Mouse (Mus musculus): ENCODE measurements at regions not wholly inside any gene's neighbourhood (a gene's known extent, or its start where the extent isn't known, plus 50 kb on each side); places are given as distances from the start of the nearest gene placed in this dataset.

- Histone ChIP-seq H3K4me1 (ENCODE audit: insufficient read depth, low read depth, low read length) (no peaks in the 10 kb centered on the region), H3K36me3 (ENCODE audit: insufficient read depth, low read length) (no peaks in the 10 kb centered on the region), H3K27me3 (replicated peaks; ENCODE audit: insufficient read depth, low read length) (no peaks in the 10 kb centered on the region), H3K4me2 (replicated peaks; ENCODE audit: low read depth, low read length) (no peak overlapping the region), H3K9me3 (ENCODE audit: low read length) (no peaks in the 10 kb centered on the region), H3K4me3 (ENCODE audit: low read depth, low read length) (no peak overlapping the region), H3K27ac (ENCODE audit: low read length) (no peak overlapping the region), H3K9ac (replicated peaks; ENCODE audit: low read depth) (no peak overlapping the region)
- no peak for ATAC-seq
- DNase-seq (ENCODE audit: low spot score): no peak
- TF ChIP-seq EP300 (IDR thresholded peaks at IDR 0.05) (no peak), CTCF (IDR thresholded peaks at IDR 0.05) (no peak)
- WGBS: 74% methylated on average over 14 of the region's 14 CpGs
Observed at GRCm38 (mm10) chr8:90555415-90556078, 207.4 kb upstream of the Tox3 start.

- Histone ChIP-seq H3K4me1 (ENCODE audit: insufficient read depth, low read depth, low read length) (no peaks in the 10 kb centered on the region), H3K9me3 (ENCODE audit: low read length) (no peaks in the 10 kb centered on the region), H3K36me3 (ENCODE audit: insufficient read depth, low read length) (no peaks in the 10 kb centered on the region), H3K9ac (replicated peaks; ENCODE audit: low read depth) (no peak overlapping the region), H3K27me3 (replicated peaks; ENCODE audit: insufficient read depth, low read length) (no peaks in the 10 kb centered on the region), H3K27ac (ENCODE audit: low read length) (no peak overlapping the region), H3K4me3 (ENCODE audit: low read depth, low read length) (no peak overlapping the region), H3K4me2 (replicated peaks; ENCODE audit: low read depth, low read length) (no peak overlapping the region)
- 72% methylated on average over 3 of the region's 3 CpGs for WGBS
- TF ChIP-seq CTCF (IDR thresholded peaks at IDR 0.05): no peak
- no peak for TF ChIP-seq EP300 (IDR thresholded peaks at IDR 0.05)
- ATAC-seq (no peak), DNase-seq (ENCODE audit: low spot score) (no peak)
Observed at GRCm38 (mm10) chr8:90547276-90547675, 199.1 kb upstream of the Tox3 start.

DNA sequence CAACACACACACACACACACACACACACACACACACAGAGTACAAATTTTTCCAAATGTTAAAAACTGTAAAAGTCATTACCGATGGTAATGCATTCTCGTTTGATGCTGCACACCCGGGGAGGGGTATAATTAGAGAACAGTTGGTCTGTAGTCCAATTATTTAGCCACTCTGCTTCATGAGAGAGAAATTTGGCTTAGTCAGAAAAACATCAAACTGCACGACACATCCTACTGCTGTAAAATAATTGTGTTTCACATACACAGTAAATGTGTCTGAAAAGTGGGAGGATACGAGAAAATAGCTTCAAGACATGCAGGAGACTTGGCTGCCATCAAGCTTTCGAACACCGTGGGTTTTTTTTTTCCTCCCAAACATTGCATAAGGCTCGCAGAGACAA, 194.5 kb upstream of the Tox3 start:
- no peak overlapping the region for H3K27ac ChIP-seq (ENCODE audit: low read length)
- H3K4me2 ChIP-seq (replicated peaks; ENCODE audit: low read depth, low read length): no peak overlapping the region
- H3K4me3 ChIP-seq (ENCODE audit: low read depth, low read length): no peak overlapping the region

DNA sequence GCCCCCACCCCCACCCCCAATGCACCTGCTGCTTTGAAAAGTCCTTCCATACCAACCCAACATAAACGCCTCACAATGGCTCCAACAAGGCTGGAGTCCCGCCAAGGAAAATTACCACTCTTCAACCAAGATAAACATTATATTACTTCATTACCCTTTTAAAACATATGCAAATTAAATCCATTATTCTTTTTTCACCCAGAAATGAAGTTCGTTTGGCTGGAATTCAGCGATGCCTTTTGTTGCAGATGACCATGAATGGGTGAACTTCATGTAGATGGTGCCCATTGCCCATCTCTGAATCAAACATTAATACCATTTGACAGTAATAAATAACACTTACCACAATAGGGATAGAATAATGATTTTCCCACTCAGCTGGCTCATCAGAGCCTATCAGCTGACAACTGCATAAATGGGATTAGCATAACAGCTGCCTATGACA, 188.1 kb upstream of the Tox3 start:
- Histone ChIP-seq H3K9me3 (ENCODE audit: low read length) (no peaks in the 10 kb centered on the region), H3K27ac (ENCODE audit: low read length) (no peak overlapping the region), H3K4me2 (replicated peaks; ENCODE audit: low read depth, low read length) (no peak overlapping the region), H3K9ac (replicated peaks; ENCODE audit: low read depth) (no peak overlapping the region), H3K36me3 (ENCODE audit: insufficient read depth, low read length) (no peaks in the 10 kb centered on the region), H3K4me3 (ENCODE audit: low read depth, low read length) (no peak overlapping the region), H3K27me3 (replicated peaks; ENCODE audit: insufficient read depth, low read length) (no peaks in the 10 kb centered on the region), H3K4me1 (ENCODE audit: insufficient read depth, low read depth, low read length) (no peaks in the 10 kb centered on the region)
- DNase-seq (ENCODE audit: low spot score): no peak
- WGBS: 78% methylated on average over 4 of the region's 4 CpGs
- no peak for ATAC-seq
- TF ChIP-seq EP300 (IDR thresholded peaks at IDR 0.05): no peak
- no peak for TF ChIP-seq CTCF (IDR thresholded peaks at IDR 0.05)

More for the DNA sequence above, 194.5 kb upstream of the Tox3 start:
- Histone ChIP-seq H3K36me3 (ENCODE audit: insufficient read depth, low read length) (no peaks in the 10 kb centered on the region), H3K27me3 (replicated peaks; ENCODE audit: insufficient read depth, low read length) (no peaks in the 10 kb centered on the region), H3K9ac (replicated peaks; ENCODE audit: low read depth) (no peak overlapping the region), H3K4me1 (ENCODE audit: insufficient read depth, low read depth, low read length) (no peaks in the 10 kb centered on the region), H3K9me3 (ENCODE audit: low read length) (no peaks in the 10 kb centered on the region)
- TF ChIP-seq EP300 (IDR thresholded peaks at IDR 0.05) (no peak), CTCF (IDR thresholded peaks at IDR 0.05) (no peak)
- DNase-seq (ENCODE audit: low spot score) (no peak), ATAC-seq (no peak)
- WGBS: 69% methylated on average over 8 of the region's 8 CpGs

DNA sequence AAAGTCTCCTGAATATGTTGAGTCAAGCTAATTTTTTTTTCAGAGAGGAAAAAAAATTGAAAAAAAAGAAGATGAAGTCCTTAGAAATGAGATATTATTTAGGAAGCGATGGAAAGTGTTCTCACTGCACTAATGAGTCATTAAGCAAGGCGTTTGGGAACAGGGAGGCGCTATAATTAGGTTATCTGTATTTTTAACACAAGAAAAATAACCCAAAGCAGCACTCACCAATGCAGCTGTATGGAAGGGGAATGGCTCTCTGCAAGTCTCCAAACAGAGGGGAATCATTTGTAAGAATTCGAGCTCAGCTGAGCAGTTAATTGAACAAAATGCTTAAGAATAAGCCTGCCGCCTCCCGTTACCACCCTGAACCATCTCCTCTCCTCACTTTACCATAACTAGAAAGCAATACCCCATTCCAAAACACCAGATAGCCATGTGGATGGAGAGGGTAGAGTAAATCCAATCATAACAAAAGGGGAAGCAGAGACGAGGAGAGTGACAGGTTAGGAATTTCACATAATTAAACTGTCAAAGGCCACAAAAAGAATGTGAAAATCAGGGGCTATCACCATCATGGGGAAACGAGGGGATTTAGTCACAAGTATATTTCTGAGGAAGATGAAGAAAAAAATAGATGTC, 187.5 kb upstream of the Tox3 start:
- Histone ChIP-seq H3K9me3 (ENCODE audit: low read length) (no peaks in the 10 kb centered on the region), H3K4me2 (replicated peaks; ENCODE audit: low read depth, low read length) (no peak overlapping the region), H3K9ac (replicated peaks; ENCODE audit: low read depth) (no peak overlapping the region), H3K4me3 (ENCODE audit: low read depth, low read length) (no peak overlapping the region), H3K27me3 (replicated peaks; ENCODE audit: insufficient read depth, low read length) (no peaks in the 10 kb centered on the region), H3K4me1 (ENCODE audit: insufficient read depth, low read depth, low read length) (no peaks in the 10 kb centered on the region), H3K27ac (ENCODE audit: low read length) (no peak overlapping the region), H3K36me3 (ENCODE audit: insufficient read depth, low read length) (no peaks in the 10 kb centered on the region)
- no peak for DNase-seq (ENCODE audit: low spot score)
- TF ChIP-seq CTCF (IDR thresholded peaks at IDR 0.05) (no peak), EP300 (IDR thresholded peaks at IDR 0.05) (no peak)
- no peak for ATAC-seq
- 64% methylated on average over 8 of the region's 8 CpGs for WGBS

- Histone ChIP-seq H3K9ac (replicated peaks; ENCODE audit: low read depth) (no peak overlapping the region), H3K9me3 (ENCODE audit: low read length) (no peaks in the 10 kb centered on the region), H3K4me2 (replicated peaks; ENCODE audit: low read depth, low read length) (no peak overlapping the region), H3K4me1 (ENCODE audit: insufficient read depth, low read depth, low read length) (no peaks in the 10 kb centered on the region), H3K36me3 (ENCODE audit: insufficient read depth, low read length) (no peaks in the 10 kb centered on the region), H3K27me3 (replicated peaks; ENCODE audit: insufficient read depth, low read length) (no peaks in the 10 kb centered on the region), H3K4me3 (ENCODE audit: low read depth, low read length) (no peak overlapping the region), H3K27ac (ENCODE audit: low read length) (no peak overlapping the region)
- 46% methylated on average over 8 of the region's 8 CpGs for WGBS
- no peak for TF ChIP-seq CTCF (IDR thresholded peaks at IDR 0.05)
- TF ChIP-seq EP300 (IDR thresholded peaks at IDR 0.05): no peak
- ATAC-seq: no peak
- DNase-seq (ENCODE audit: low spot score): no peak
Observed at GRCm38 (mm10) chr8:90521393-90521792, 173.2 kb upstream of the Tox3 start.

Measured in lung, postnatal 0 days (tissue).